Mouse (Mus musculus): ENCODE measurements around the gene Ddc. TPM values are rescaled to one million over a fixed set of nuclear protein-coding genes. Genes with fewer than 3 reads are reported as not detected.
A peak's percentile ranks its signal among the peaks of the same experiment; 100 is the strongest.

The Ddc gene
- polyA plus RNA-seq, 1 experiment from 2014 or later, result 19.2 TPM

DNA sequence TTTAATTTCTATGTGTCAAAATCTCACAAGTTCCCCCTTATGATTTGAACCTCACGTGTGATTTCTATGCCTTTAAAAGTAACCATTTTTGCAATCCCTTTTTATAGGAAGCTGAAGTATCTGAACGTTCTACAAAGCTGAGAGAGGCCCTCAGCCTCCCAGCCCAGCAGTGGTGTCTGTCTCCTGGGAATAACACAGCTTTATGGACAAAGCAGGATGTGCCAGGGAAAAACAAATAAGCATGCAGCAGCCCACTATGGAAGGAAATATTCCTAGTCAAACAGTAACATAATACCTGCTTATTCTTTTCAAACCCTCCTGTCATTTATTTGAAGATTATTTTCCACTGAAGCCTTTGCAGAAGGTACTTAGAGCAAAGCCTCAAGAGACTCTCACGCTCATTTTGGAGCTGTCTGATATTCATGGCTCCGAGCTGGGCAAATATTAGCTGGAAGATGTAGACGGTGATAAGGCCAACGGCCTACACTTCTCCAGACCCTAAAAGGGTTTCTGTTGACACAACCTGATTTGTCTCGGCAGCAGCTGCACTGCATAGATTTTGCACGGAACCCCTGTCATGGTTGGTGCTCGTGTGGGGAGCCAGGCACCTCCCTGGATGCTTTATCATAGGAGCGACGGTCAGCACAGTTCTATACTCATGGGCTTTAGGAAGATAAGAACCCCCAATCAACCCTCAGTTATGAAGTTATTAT, 13.3 kb downstream of the Ddc start:
- H3K9ac ChIP-seq (ENCODE audit: low read depth, low read length), result no peak overlapping the region
- no peak overlapping the region for H3K4me3 ChIP-seq (ENCODE audit: low read depth, low read length)
- peaks cover 6% of the 10 kb centered on the region; the same call in 1 of the 2 replicates for H3K4me1 ChIP-seq (replicated peaks; ENCODE audit: control insufficient read depth, insufficient read depth, low read length)
- no peaks in the 10 kb centered on the region for H3K27me3 ChIP-seq (replicated peaks; ENCODE audit: control insufficient read depth, insufficient read depth, low read length)
- H3K36me3 ChIP-seq (ENCODE audit: control insufficient read depth, insufficient read depth), result no peaks in the 10 kb centered on the region
- no peak for TF ChIP-seq CTCF (IDR thresholded peaks at IDR 0.05; ENCODE audit: low read depth)
- ATAC-seq, result no peak
- 29% methylated on average over 11 of the region's 11 CpGs for WGBS
- no peak overlapping the region for H3K4me2 ChIP-seq (replicated peaks; ENCODE audit: low read depth)
- H3K9me3 ChIP-seq (ENCODE audit: control insufficient read depth), result no peaks in the 10 kb centered on the region
- H3K27ac ChIP-seq (ENCODE audit: low read depth, low read length), result no peak overlapping the region

DNA sequence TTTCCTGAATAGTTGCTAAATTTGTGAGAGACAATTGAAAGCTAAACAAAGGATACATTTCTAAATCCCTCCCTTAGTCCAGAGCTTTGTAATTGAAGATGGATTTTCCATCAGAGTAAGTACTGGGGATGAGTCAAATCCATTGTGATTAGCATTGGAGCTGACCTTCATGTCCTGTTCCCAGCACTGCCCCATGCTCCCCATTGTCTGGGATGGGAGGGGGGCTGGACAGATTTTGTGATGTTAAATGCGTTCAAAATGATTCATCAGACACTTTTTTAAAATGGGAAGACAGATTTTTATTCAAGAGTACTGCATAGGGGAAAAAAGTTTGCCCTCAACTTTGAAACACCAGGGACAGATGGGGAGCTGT, 16.2 kb downstream of the Ddc start:
- H3K4me1 ChIP-seq (replicated peaks; ENCODE audit: control insufficient read depth, insufficient read depth, low read length), result peaks cover 15% of the 10 kb centered on the region
- TF ChIP-seq CTCF (IDR thresholded peaks at IDR 0.05; ENCODE audit: low read depth), result no peak
- no peak overlapping the region for H3K4me3 ChIP-seq (ENCODE audit: low read depth, low read length)
- H3K27ac ChIP-seq (ENCODE audit: low read depth, low read length), result no peak overlapping the region
- H3K9me3 ChIP-seq (ENCODE audit: control insufficient read depth), result no peaks in the 10 kb centered on the region
- H3K36me3 ChIP-seq (ENCODE audit: control insufficient read depth, insufficient read depth), result no peaks in the 10 kb centered on the region
- H3K4me2 ChIP-seq (replicated peaks; ENCODE audit: low read depth), result no peak overlapping the region
- H3K9ac ChIP-seq (ENCODE audit: low read depth, low read length), result no peak overlapping the region
- WGBS, result 76% methylated on average over 1 of the region's 1 CpGs
- H3K27me3 ChIP-seq (replicated peaks; ENCODE audit: control insufficient read depth, insufficient read depth, low read length), result no peaks in the 10 kb centered on the region
- no peak for ATAC-seq

DNA sequence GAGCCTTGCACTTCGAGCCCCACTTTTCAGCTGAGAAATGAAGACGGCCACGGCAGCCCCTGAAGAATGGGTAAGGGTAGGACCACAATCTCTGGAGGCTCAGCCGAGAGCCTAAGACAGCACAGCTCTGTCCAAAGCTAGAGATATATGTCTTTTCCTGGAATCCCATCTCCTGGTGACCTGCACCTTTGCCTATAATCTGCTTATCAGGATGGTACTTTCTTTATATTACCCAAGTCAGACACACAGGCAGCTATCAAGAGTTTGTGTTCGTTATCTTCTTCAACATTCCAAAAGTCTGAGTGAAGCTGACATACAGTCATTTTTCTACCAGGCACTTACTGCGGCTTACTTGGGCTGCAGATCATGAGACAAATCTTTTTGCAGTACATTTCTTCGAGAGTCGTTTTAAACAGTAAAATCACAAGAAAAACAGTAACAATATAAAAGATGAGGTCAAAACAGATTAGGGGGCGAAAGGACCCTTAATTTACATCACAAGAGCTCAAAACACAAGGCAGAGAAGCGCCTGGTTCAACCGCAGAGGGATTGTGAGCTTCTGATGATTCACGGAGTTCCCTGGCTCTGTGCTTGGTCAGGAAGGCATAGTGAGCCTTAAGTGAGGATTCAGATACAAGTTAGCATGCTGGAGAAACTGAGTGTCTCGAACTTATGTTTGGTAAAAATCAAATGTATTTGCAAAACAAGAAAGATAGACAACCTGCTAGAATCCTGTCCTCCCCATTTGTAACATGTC, 16.7 kb downstream of the Ddc start:
- no peak overlapping the region for H3K27ac ChIP-seq (ENCODE audit: low read depth, low read length)
- H3K9ac ChIP-seq (ENCODE audit: low read depth, low read length), result no peak overlapping the region
- ATAC-seq, result no peak
- H3K36me3 ChIP-seq (ENCODE audit: control insufficient read depth, insufficient read depth), result no peaks in the 10 kb centered on the region
- WGBS, result 62% methylated on average over 13 of the region's 13 CpGs
- H3K4me2 ChIP-seq (replicated peaks; ENCODE audit: low read depth), result no peak overlapping the region
- H3K9me3 ChIP-seq (ENCODE audit: control insufficient read depth), result no peaks in the 10 kb centered on the region
- no peak overlapping the region for H3K4me3 ChIP-seq (ENCODE audit: low read depth, low read length)
- H3K27me3 ChIP-seq (replicated peaks; ENCODE audit: control insufficient read depth, insufficient read depth, low read length), result no peaks in the 10 kb centered on the region
- TF ChIP-seq CTCF (IDR thresholded peaks at IDR 0.05; ENCODE audit: low read depth), result no peak
- H3K4me1 ChIP-seq (replicated peaks; ENCODE audit: control insufficient read depth, insufficient read depth, low read length), result peaks cover 15% of the 10 kb centered on the region

DNA sequence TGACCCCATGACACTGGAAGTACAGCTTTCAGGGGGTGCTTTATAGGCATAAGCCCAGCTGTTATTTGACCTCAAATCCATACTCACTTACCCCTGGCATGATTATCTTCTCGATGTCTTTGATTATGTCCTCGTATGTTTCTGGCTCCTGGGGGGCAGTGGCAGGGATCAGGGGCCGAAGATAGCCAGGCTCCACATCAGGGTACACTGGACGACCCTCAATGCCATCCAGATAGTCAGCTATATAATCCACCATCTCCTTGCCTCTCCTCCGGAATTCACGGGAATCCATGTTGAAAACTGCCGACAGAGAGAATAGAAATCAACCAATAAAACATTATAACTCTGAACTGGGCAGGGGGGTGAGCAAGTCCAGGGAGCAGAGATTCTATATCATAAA, 17.6 kb downstream of the Ddc start:
- no peak overlapping the region for H3K4me3 ChIP-seq (ENCODE audit: low read depth, low read length)
- no peaks in the 10 kb centered on the region for H3K36me3 ChIP-seq (ENCODE audit: control insufficient read depth, insufficient read depth)
- H3K27ac ChIP-seq (ENCODE audit: low read depth, low read length), result no peak overlapping the region
- no peaks in the 10 kb centered on the region for H3K27me3 ChIP-seq (replicated peaks; ENCODE audit: control insufficient read depth, insufficient read depth, low read length)
- no peak for ATAC-seq
- 85% methylated on average over 7 of the region's 7 CpGs for WGBS
- peaks cover 12% of the 10 kb centered on the region for H3K4me1 ChIP-seq (replicated peaks; ENCODE audit: control insufficient read depth, insufficient read depth, low read length)
- no peak for TF ChIP-seq CTCF (IDR thresholded peaks at IDR 0.05; ENCODE audit: low read depth)
- no peaks in the 10 kb centered on the region for H3K9me3 ChIP-seq (ENCODE audit: control insufficient read depth)
- H3K9ac ChIP-seq (ENCODE audit: low read depth, low read length), result no peak overlapping the region
- H3K4me2 ChIP-seq (replicated peaks; ENCODE audit: low read depth), result no peak overlapping the region

DNA sequence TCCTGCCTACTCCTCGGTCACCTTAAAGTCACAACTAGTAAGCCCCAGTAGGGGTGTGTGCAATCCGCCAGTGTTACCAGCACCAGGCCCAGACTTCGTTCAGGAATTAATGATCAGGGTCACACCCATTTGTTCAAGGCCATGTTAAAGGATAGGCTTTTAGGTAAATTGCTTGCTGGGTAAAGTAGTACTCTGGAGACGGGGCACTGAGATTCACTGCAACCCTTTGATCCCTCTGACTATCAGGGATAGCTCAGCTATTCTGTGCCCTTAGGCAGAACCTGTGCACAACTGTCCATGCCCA, 18.3 kb downstream of the Ddc start:
- H3K9me3 ChIP-seq (ENCODE audit: control insufficient read depth), result no peaks in the 10 kb centered on the region
- H3K4me3 ChIP-seq (ENCODE audit: low read depth, low read length), result no peak overlapping the region
- peak; percentile 66 for ATAC-seq
- H3K4me1 ChIP-seq (replicated peaks; ENCODE audit: control insufficient read depth, insufficient read depth, low read length), result peaks cover 12% of the 10 kb centered on the region
- 0 out of 2 replicates have a peak overlapping the region, but pooled peaks have one; percentile 80 for H3K27ac ChIP-seq (ENCODE audit: low read depth, low read length)
- 29% methylated on average over 4 of the region's 4 CpGs for WGBS
- H3K27me3 ChIP-seq (replicated peaks; ENCODE audit: control insufficient read depth, insufficient read depth, low read length), result no peaks in the 10 kb centered on the region
- H3K9ac ChIP-seq (ENCODE audit: low read depth, low read length), result no peak overlapping the region
- TF ChIP-seq CTCF (IDR thresholded peaks at IDR 0.05; ENCODE audit: low read depth), result no peak
- no peak overlapping the region for H3K4me2 ChIP-seq (replicated peaks; ENCODE audit: low read depth)
- H3K36me3 ChIP-seq (ENCODE audit: control insufficient read depth, insufficient read depth), result no peaks in the 10 kb centered on the region

DNA sequence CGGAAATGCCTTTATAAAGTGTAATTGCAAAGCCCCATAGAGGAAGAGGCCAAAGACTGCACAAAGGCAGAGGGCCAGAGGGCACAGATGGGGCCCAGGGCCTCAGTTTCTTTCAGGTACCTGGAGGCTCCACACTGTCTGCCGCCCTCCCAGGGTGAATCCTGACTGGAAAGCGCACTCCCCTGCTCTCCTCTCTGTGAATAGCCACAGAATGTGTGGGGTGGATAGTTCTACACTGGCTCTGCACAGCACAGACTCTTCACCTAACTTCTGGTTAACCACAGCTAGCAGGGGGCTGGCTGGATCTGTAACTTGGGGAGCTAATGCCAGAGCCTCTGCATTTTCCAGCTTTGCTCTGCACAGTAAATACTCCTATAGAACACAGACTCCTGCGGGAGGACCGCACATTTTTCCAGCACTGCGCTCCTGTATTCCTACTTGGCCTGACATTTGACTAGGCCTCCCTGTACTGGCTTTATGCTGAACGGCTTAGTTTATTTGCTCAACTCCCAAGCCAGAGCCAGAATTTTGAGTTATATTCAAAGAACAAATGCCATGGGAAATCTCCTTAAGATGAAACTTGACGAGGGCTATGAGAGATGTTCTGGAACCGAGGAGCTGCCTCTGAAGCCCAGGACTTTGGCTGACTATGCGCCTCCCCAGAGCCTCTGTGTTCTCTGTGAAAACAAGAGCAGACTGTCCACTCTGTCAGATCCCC, 18.8 kb downstream of the Ddc start:
- Histone ChIP-seq H3K27me3 (replicated peaks; ENCODE audit: control insufficient read depth, insufficient read depth, low read length) (no peaks in the 10 kb centered on the region), H3K27ac (ENCODE audit: low read depth, low read length) (peak overlapping the region; percentile 80), H3K9me3 (ENCODE audit: control insufficient read depth) (no peaks in the 10 kb centered on the region), H3K4me3 (ENCODE audit: low read depth, low read length) (no peak overlapping the region), H3K4me2 (replicated peaks; ENCODE audit: low read depth) (no peak overlapping the region), H3K9ac (ENCODE audit: low read depth, low read length) (no peak overlapping the region), H3K4me1 (replicated peaks; ENCODE audit: control insufficient read depth, insufficient read depth, low read length) (peaks cover 12% of the 10 kb centered on the region), H3K36me3 (ENCODE audit: control insufficient read depth, insufficient read depth) (no peaks in the 10 kb centered on the region)
- WGBS, result 46% methylated on average over 10 of the region's 10 CpGs
- ATAC-seq, result no peak
- TF ChIP-seq CTCF (IDR thresholded peaks at IDR 0.05; ENCODE audit: low read depth), result no peak
